9 mouse cellular contexts compared by ENCODE assay signal in genomic region chr5:136201832-136202231, GRCm38 (mm10). TPM values are rescaled to one million over a fixed set of nuclear protein-coding genes. Genes with fewer than 3 reads are reported as not detected.
DNase-seq lines count a peak whose midpoint lies in the region; ATAC-seq lines count a peak whose summit lies in the region.
"Had no signal": no experiment of that assay in that cellular context is flagged by ENCODE, and none has a peak within 500 bp of the region (broad histone marks: within the 10 kb centered on the region; RNA-seq: fewer than 3 reads in every experiment).

No protein-coding gene starts in this region.

- no peak overlapping the region for H3K4me2 ChIP-seq in limb, embryonic 13.5 days (replicated peaks)
- H3K4me2 ChIP-seq in stomach, embryonic 16.5 days (ENCODE audit: low read depth, low read length): no peak overlapping the region
- H3K4me2 ChIP-seq: embryonic facial prominence, embryonic 13.5 days had no signal

- peak; percentile 61 for DNase-seq in urinary bladder, postnatal 14 days (ENCODE audit: low spot score)
- DNase-seq in urinary bladder, adult 2 months (ENCODE audit: low spot score): no peak
- DNase-seq in cerebellum, postnatal 25 days: peak; percentile 68 to 80
- DNase-seq in gastrocnemius, adult 18-20 months (ENCODE audit: low spot score): peak; percentile 84
- DNase-seq in kidney, adult 11 months: peak; percentile 50

- no peaks in the 10 kb centered on the region for H3K9me3 ChIP-seq in limb, embryonic 13.5 days
- H3K9me3 ChIP-seq in stomach, embryonic 16.5 days (replicated peaks; ENCODE audit: control insufficient read depth, low read length): no peaks in the 10 kb centered on the region
- H3K9me3 ChIP-seq: embryonic facial prominence, embryonic 13.5 days had no signal

- H3K27me3 ChIP-seq in limb, embryonic 13.5 days: no peaks in the 10 kb centered on the region
- H3K27me3 ChIP-seq in stomach, embryonic 16.5 days (ENCODE audit: control insufficient read depth, insufficient read depth, low read length): no peaks in the 10 kb centered on the region
- H3K27me3 ChIP-seq: embryonic facial prominence, embryonic 13.5 days had no signal

- H3K9ac ChIP-seq in limb, embryonic 13.5 days: no peak overlapping the region
- H3K9ac ChIP-seq in stomach, embryonic 16.5 days (ENCODE audit: low read length): no peak overlapping the region
- H3K9ac ChIP-seq: embryonic facial prominence, embryonic 13.5 days had no signal

- WGBS in limb, embryonic 13.5 days: 30% methylated on average over 7 of the region's 7 CpGs
- WGBS in stomach, embryonic 16.5 days: 33% methylated on average over 7 of the region's 7 CpGs

- no peak overlapping the region for H3K4me3 ChIP-seq in limb, embryonic 13.5 days
- H3K4me3 ChIP-seq in stomach, embryonic 16.5 days (replicated peaks; ENCODE audit: low read length): no peak overlapping the region
- H3K4me3 ChIP-seq: embryonic facial prominence, embryonic 13.5 days had no signal

- 0 out of 2 replicates have a peak, but pooled peaks have one; percentile 40 for ATAC-seq in limb, embryonic 13.5 days (ENCODE audit: low FRiP score, low read depth)
- peak; percentile 46 for ATAC-seq in monocyte, adult 5-6 weeks (replicated peaks; ENCODE audit: insufficient number of reproducible peaks, low FRiP score, low TSS enrichment, poor library complexity, severe bottlenecking)
- ATAC-seq in stomach, embryonic 16.5 days (ENCODE audit: insufficient read depth, low FRiP score): 0 out of 2 replicates have a peak, but pooled peaks have one; percentile 30

- H3K27ac ChIP-seq in limb, embryonic 13.5 days: no peak overlapping the region
- no peak overlapping the region for H3K27ac ChIP-seq in stomach, embryonic 16.5 days (ENCODE audit: low read length)
- H3K27ac ChIP-seq: embryonic facial prominence, embryonic 13.5 days had no signal

- peaks cover 4% of the 10 kb centered on the region for H3K36me3 ChIP-seq in limb, embryonic 13.5 days
- no peaks in the 10 kb centered on the region for H3K36me3 ChIP-seq in stomach, embryonic 16.5 days (ENCODE audit: control insufficient read depth, insufficient read depth, low read length)

- peaks cover 15% of the 10 kb centered on the region for H3K4me1 ChIP-seq in limb, embryonic 13.5 days
- peaks cover 13% of the 10 kb centered on the region for H3K4me1 ChIP-seq in stomach, embryonic 16.5 days (ENCODE audit: control insufficient read depth, insufficient read depth, low read length)

RNA-seq across cellular contexts. Expression of gene Prkrip1, which starts 3.1 kb away (rescaled TPM):
- 20.8 and 23.3 TPM in 2 replicates for polyA plus RNA-seq in urinary bladder, adult 2 months (2012; rRNA removed)
- 10 to 100 TPM; 19.4 to 23.8 TPM for total RNA-seq in gastrocnemius, adult 18-20 months (2021)
- polyA plus RNA-seq in limb, embryonic 13.5 days (2015; fragmentation: Nextera tagmentation; extraction: Ambion mirVana): 55.3 and 60.1 TPM in 2 replicates
- 11.6 to 44.1 TPM (median 27.7 TPM) in 3 replicates for total RNA-seq in monocyte, adult 5-6 weeks (2017)
- polyA plus RNA-seq in stomach, embryonic 16.5 days (2015; fragmentation: Nextera tagmentation; extraction: Ambion mirVana): 44.5 and 45.3 TPM in 2 replicates

RNA-seq across cellular contexts. Expression of gene Orai2, which starts 31.3 kb away (rescaled TPM):
- polyA plus RNA-seq in urinary bladder, adult 2 months (2012; rRNA removed): 9.8 and 10.8 TPM in 2 replicates
- under 1 TPM; 0.55 to 0.64 TPM for total RNA-seq in gastrocnemius, adult 18-20 months (2021)
- 11.1 and 11.9 TPM in 2 replicates for polyA plus RNA-seq in limb, embryonic 13.5 days (2015; fragmentation: Nextera tagmentation; extraction: Ambion mirVana)
- total RNA-seq in monocyte, adult 5-6 weeks (2017): 49.2 to 68.3 TPM (median 57.3 TPM) in 3 replicates
- polyA plus RNA-seq in stomach, embryonic 16.5 days (2015; fragmentation: Nextera tagmentation; extraction: Ambion mirVana): 8.4 and 8.6 TPM in 2 replicates

RNA-seq across cellular contexts. Expression of gene Sh2b2, which starts 44.5 kb away (rescaled TPM):
- 1.8 and 2.2 TPM in 2 replicates for polyA plus RNA-seq in urinary bladder, adult 2 months (2012; rRNA removed)
- 1 to 10 TPM; 2.4 to 2.5 TPM for total RNA-seq in gastrocnemius, adult 18-20 months (2021)
- 9.6 and 10.8 TPM in 2 replicates for polyA plus RNA-seq in limb, embryonic 13.5 days (2015; fragmentation: Nextera tagmentation; extraction: Ambion mirVana)
- total RNA-seq in monocyte, adult 5-6 weeks (2017): 9.8 to 17.4 TPM (median 10.7 TPM) in 3 replicates
- polyA plus RNA-seq in stomach, embryonic 16.5 days (2015; fragmentation: Nextera tagmentation; extraction: Ambion mirVana): 1.7 and 2.3 TPM in 2 replicates
